Mouse (Mus musculus): ENCODE data around the gene Bcam. TPM values are rescaled to one million over a fixed set of nuclear protein-coding genes. Genes with fewer than 3 reads are reported as not detected.

The Bcam gene
- total and polyA plus RNA-seq, 3 experiments, result 3.0 to 10.9 (median 4.8) TPM

- H3K27ac ChIP-seq (ENCODE audit: insufficient read depth, low read depth), result no peak overlapping the region
- no peak overlapping the region for H3K4me2 ChIP-seq (ENCODE audit: insufficient read depth, low read depth, poor library complexity, severe bottlenecking)
- H3K4me1 ChIP-seq (ENCODE audit: control insufficient read depth in 1 of 2, insufficient read depth in 2 of 2), result peaks cover 0 to 11% of the 10 kb centered on the region in 2 experiments; a peak in 2 of 4 replicates
- dilution Hi-C loops (cut with MboI; ENCODE audit: extremely low pct_ligation_motif_present, extremely low pct_unique_long_range_greater_than_20kb, low sequenced_read_pairs), result no loop called here
- DNase-seq (ENCODE audit: extremely low read depth), result no peak
- H3K27me3 ChIP-seq (replicated peaks), result no peaks in the 10 kb centered on the region
- peaks cover 2 to 28% of the 10 kb centered on the region in 2 experiments for H3K36me3 ChIP-seq (replicated peaks in 1 of 2; ENCODE audit: control insufficient read depth in 1 of 2, insufficient read depth in 1 of 2, low read length in 1 of 2)
- TF ChIP-seq NRF1 (IDR thresholded peaks at IDR 0.05; ENCODE audit: low read depth, low read length), result no peak
- TF ChIP-seq MYC (IDR thresholded peaks at IDR 0.05; ENCODE audit: low read depth, low read length), result no peak
- TF ChIP-seq CHD2 (IDR thresholded peaks at IDR 0.05; ENCODE audit: low read length), result no peak
- no peak for TF ChIP-seq NELFE (IDR thresholded peaks at IDR 0.05; ENCODE audit: low read depth, low read length)
- no peak for TF ChIP-seq ZC3H11A (IDR thresholded peaks at IDR 0.05; ENCODE audit: low read depth, low read length)
- no peak for TF ChIP-seq POLR2AphosphoS2 (IDR thresholded peaks at IDR 0.05; ENCODE audit: low read depth, low read length)
- no peaks in the 10 kb centered on the region for H3K79me2 ChIP-seq (replicated peaks; ENCODE audit: control insufficient read depth, extremely low read depth, insufficient read depth, poor library complexity, severe bottlenecking)
- peaks cover 9% of the 10 kb centered on the region for H3K9me3 ChIP-seq (replicated peaks; ENCODE audit: low read length)
- in situ Hi-C loops (cut with MboI; ENCODE audit: low pct_ligation_motif_present, low pct_unique_long_range_greater_than_20kb, low sequenced_read_pairs), result no loop called here
- H3K9ac ChIP-seq (ENCODE audit: insufficient read depth, low read depth), result no peak overlapping the region
- H3K4me3 ChIP-seq (replicated peaks in 1 of 3; ENCODE audit: low read depth in 2 of 3, low read length in 2 of 3, poor library complexity in 1 of 3), result no peak overlapping the region
Observed at GRCm38 (mm10) chr7:19722754-19723195, 48.0 kb downstream of the Bcam start.

- Histone ChIP-seq H3K27ac (ENCODE audit: insufficient read depth, low read depth) (no peak overlapping the region), H3K9ac (ENCODE audit: insufficient read depth, low read depth) (no peak overlapping the region), H3K9me3 (replicated peaks; ENCODE audit: low read length) (peaks cover 9% of the 10 kb centered on the region), H3K4me1 (ENCODE audit: control insufficient read depth in 1 of 2, insufficient read depth in 2 of 2) (peaks cover 4 to 22% of the 10 kb centered on the region in 2 experiments; a peak in 3 of 4 replicates), H3K36me3 (replicated peaks in 1 of 2; ENCODE audit: control insufficient read depth in 1 of 2, insufficient read depth in 1 of 2, low read length in 1 of 2) (peaks cover 1 to 5% of the 10 kb centered on the region in 2 experiments), H3K27me3 (replicated peaks) (no peaks in the 10 kb centered on the region), H3K79me2 (replicated peaks; ENCODE audit: control insufficient read depth, extremely low read depth, insufficient read depth, poor library complexity, severe bottlenecking) (peaks cover 9% of the 10 kb centered on the region), H3K4me2 (ENCODE audit: insufficient read depth, low read depth, poor library complexity, severe bottlenecking) (no peak overlapping the region), H3K4me3 (replicated peaks in 1 of 3; ENCODE audit: low read depth in 2 of 3, low read length in 2 of 3, poor library complexity in 1 of 3) (no peak overlapping the region)
- in situ Hi-C loops (cut with MboI; ENCODE audit: low pct_ligation_motif_present, low pct_unique_long_range_greater_than_20kb, low sequenced_read_pairs), result no loop called here
- dilution Hi-C loops (cut with MboI; ENCODE audit: extremely low pct_ligation_motif_present, extremely low pct_unique_long_range_greater_than_20kb, low sequenced_read_pairs), result no loop called here
- TF ChIP-seq HCFC1 (IDR thresholded peaks at IDR 0.05; ENCODE audit: low read depth, low read length), result no peak
- no peak for TF ChIP-seq NELFE (IDR thresholded peaks at IDR 0.05; ENCODE audit: low read depth, low read length)
- no peak for TF ChIP-seq POLR2A (IDR thresholded peaks at IDR 0.05; ENCODE audit: low read depth, low read length)
- no peak for TF ChIP-seq ZNF384 (IDR thresholded peaks at IDR 0.05; ENCODE audit: low read depth, low read length)
- TF ChIP-seq MAZ (IDR thresholded peaks at IDR 0.05; ENCODE audit: low read depth, low read length), result no peak
- TF ChIP-seq MEF2A (IDR thresholded peaks at IDR 0.05; ENCODE audit: borderline replicate concordance, low read depth, low read length), result no peak
- no peak for TF ChIP-seq IRF4 (IDR thresholded peaks at IDR 0.05; ENCODE audit: low read depth, low read length)
- DNase-seq (ENCODE audit: extremely low read depth), result no peak
Observed at GRCm38 (mm10) chr7:19719200-19719599, 51.6 kb downstream of the Bcam start.

DNA sequence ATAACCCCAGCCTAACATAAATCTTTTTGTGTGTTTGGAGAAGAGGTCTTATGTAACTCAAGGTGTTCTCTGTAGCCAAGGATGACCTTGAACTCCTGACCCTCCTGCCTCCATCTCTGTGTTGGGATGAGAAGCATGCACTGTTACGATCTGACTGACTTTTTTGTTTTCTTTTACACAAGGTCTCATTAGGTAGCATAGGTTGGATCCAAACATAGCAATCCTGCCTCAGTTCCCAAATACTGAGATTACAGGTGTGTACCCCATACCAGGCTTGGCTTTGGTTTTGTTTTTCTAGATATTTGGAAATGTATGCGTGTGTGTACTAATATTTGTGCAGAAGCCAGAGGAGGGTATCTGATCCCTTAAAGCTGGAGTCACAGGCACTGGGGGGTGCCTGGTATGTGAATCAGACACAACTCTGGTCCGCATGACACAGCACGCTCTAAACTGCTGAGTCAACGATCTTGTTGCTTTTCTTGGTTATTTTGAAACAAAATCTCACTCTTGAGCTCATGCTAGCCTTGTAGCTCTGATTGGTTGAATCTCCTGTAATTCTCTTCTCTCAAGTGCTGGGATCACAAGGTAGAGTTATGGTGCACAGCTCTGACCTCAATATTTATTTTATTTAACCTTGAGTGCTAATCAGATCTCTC is 52.4 kb downstream of the Bcam start:
- H3K36me3 ChIP-seq (replicated peaks in 1 of 2; ENCODE audit: control insufficient read depth in 1 of 2, insufficient read depth in 1 of 2, low read length in 1 of 2), result peaks cover 3 to 9% of the 10 kb centered on the region in 2 experiments

More for the DNA sequence above, 52.4 kb downstream of the Bcam start:
- TF ChIP-seq RAD21 (IDR thresholded peaks at IDR 0.05; ENCODE audit: low read depth, low read length) (no peak), POLR2AphosphoS2 (IDR thresholded peaks at IDR 0.05; ENCODE audit: low read depth, low read length) (no peak), MAFK (IDR thresholded peaks at IDR 0.05; ENCODE audit: insufficient replicate concordance, low read length) (peak; percentile 63; the same call in 1 of the 2 replicates), JUN (IDR thresholded peaks at IDR 0.05; ENCODE audit: insufficient read depth, low read depth, low read length) (no peak), MXI1 (IDR thresholded peaks at IDR 0.05; ENCODE audit: low read depth, low read length) (no peak), SMC3 (IDR thresholded peaks at IDR 0.05; ENCODE audit: low read depth, low read length) (no peak), NRF1 (IDR thresholded peaks at IDR 0.05; ENCODE audit: low read depth, low read length) (no peak)
- Histone ChIP-seq H3K9ac (ENCODE audit: insufficient read depth, low read depth) (no peak overlapping the region), H3K4me1 (ENCODE audit: control insufficient read depth in 1 of 2, insufficient read depth in 2 of 2) (peaks cover 4 to 30% of the 10 kb centered on the region in 2 experiments; a peak in 3 of 4 replicates), H3K9me3 (replicated peaks; ENCODE audit: low read length) (peaks cover 9% of the 10 kb centered on the region), H3K27ac (ENCODE audit: insufficient read depth, low read depth) (no peak overlapping the region), H3K4me3 (replicated peaks in 1 of 3; ENCODE audit: low read depth in 2 of 3, low read length in 2 of 3, poor library complexity in 1 of 3) (no peak overlapping the region), H3K27me3 (replicated peaks) (no peaks in the 10 kb centered on the region), H3K79me2 (replicated peaks; ENCODE audit: control insufficient read depth, extremely low read depth, insufficient read depth, poor library complexity, severe bottlenecking) (peaks cover 17% of the 10 kb centered on the region), H3K4me2 (ENCODE audit: insufficient read depth, low read depth, poor library complexity, severe bottlenecking) (no peak overlapping the region)
- DNase-seq (ENCODE audit: extremely low read depth), result no peak
- in situ Hi-C loops (cut with MboI; ENCODE audit: low pct_ligation_motif_present, low pct_unique_long_range_greater_than_20kb, low sequenced_read_pairs) (no loop called here), dilution Hi-C loops (cut with MboI; ENCODE audit: extremely low pct_ligation_motif_present, extremely low pct_unique_long_range_greater_than_20kb, low sequenced_read_pairs) (no loop called here)

Measured in CH12.LX (cell line).